Mouse (Mus musculus) bone marrow macrophage, adult 2 months (primary cell): Measurements from ENCODE around the gene Gcsam.

Experiments used
- CTCF ChIP-seq: IDR thresholded peaks from 2 replicates; pipeline ENCODE4 v1.5.1; 2012; ENCODE audit warnings: low read depth, mild to moderate bottlenecking, low read length, moderate library complexity
- POLR2A ChIP-seq: IDR thresholded peaks from 2 replicates; pipeline ENCODE4 v1.6.1; 2012; ENCODE audit warnings: mild to moderate bottlenecking, low read depth, low read length, borderline replicate concordance

GRCm38 (mm10) chr16:45670005-45670404 is 59.8 kb downstream of the Gcsam start:
- TF ChIP-seq CTCF (no peak), POLR2A (no peak)
